Mouse (Mus musculus) myocyte (in vitro differentiated cells): Measurements from ENCODE around the gene Chst15. TPM values are rescaled to one million over a fixed set of nuclear protein-coding genes. Genes with fewer than 3 reads are reported as not detected.

ENCODE experiments used
- H3K27me3 ChIP-seq: one replicate; pipeline ENCODE4 v1.6.1; 2011; ENCODE audit not compliant: control insufficient read depth, insufficient read depth, insufficient read length
- H3K36me3 ChIP-seq: one replicate; pipeline ENCODE4 v1.6.1; 2011; ENCODE audit not compliant: control insufficient read depth, insufficient read depth
- H3K4me2 ChIP-seq: one replicate; pipeline ENCODE4 v1.6.1; 2011; ENCODE audit warnings: low read depth, control low read depth
- H3K4me3 ChIP-seq: one replicate; pipeline ENCODE4 v1.5.1; 2011; ENCODE audit warnings: mild to moderate bottlenecking, control low read depth, moderate library complexity
- H3K79me2 ChIP-seq: one replicate; pipeline ENCODE4 v1.6.1; 2011; ENCODE audit not compliant: control insufficient read depth, insufficient read depth
- H3ac ChIP-seq: one replicate; pipeline ENCODE4 v1.6.1; 2011; ENCODE audit not compliant: control insufficient read depth, insufficient read length
- CEBPB ChIP-seq: IDR thresholded peaks from 2 replicates; pipeline ENCODE4 v1.6.1; 2011; ENCODE audit warnings: mild to moderate bottlenecking, moderate library complexity; ENCODE audit not compliant: poor library complexity, insufficient read depth, severe bottlenecking
- E2F4 ChIP-seq: IDR thresholded peaks from one replicate; pipeline ENCODE4 v1.6.1; 2011; ENCODE audit warnings: mild to moderate bottlenecking, control low read depth, moderate library complexity; ENCODE audit not compliant: insufficient read depth
- MAX ChIP-seq: IDR thresholded peaks from one replicate; pipeline ENCODE4 v1.6.1; 2011; ENCODE audit warnings: low read depth, mild to moderate bottlenecking, control low read depth
- MYOD1 ChIP-seq, 3 experiments: IDR thresholded peaks; one replicate each; pipeline ENCODE4 v1.6.1; 2011; ENCODE audit warnings: control low read depth in 2 of 3, low read depth in 2 of 3, mild to moderate bottlenecking in 2 of 3, moderate library complexity in 1 of 3; ENCODE audit not compliant: insufficient read length in 2 of 3, control insufficient read depth in 1 of 3
- MYOG ChIP-seq, 3 experiments: IDR thresholded peaks; one replicate each; pipeline ENCODE4 v1.6.1; 2011; ENCODE audit warnings: control low read depth in 2 of 3, low read depth in 2 of 3, mild to moderate bottlenecking in 2 of 3; ENCODE audit not compliant: insufficient read length in 2 of 3, control insufficient read depth in 1 of 3, insufficient read depth in 1 of 3
- POLR2A ChIP-seq: IDR thresholded peaks from one replicate; pipeline ENCODE4 v1.6.1; 2011; ENCODE audit warnings: low read depth, mild to moderate bottlenecking, control low read depth, moderate library complexity; ENCODE audit not compliant: insufficient read length
- POLR2AphosphoS2 ChIP-seq: IDR thresholded peaks from one replicate; pipeline ENCODE4 v1.6.1; 2011; ENCODE audit warnings: low read depth, control low read depth; ENCODE audit not compliant: insufficient read length
- REST ChIP-seq: IDR thresholded peaks from one replicate; pipeline ENCODE4 v1.6.1; 2011; ENCODE audit warnings: mild to moderate bottlenecking, control low read depth, moderate library complexity; ENCODE audit not compliant: insufficient read depth, insufficient read length
- SRF ChIP-seq: IDR thresholded peaks from one replicate; pipeline ENCODE4 v1.6.1; 2011; ENCODE audit warnings: low read depth; ENCODE audit not compliant: control insufficient read depth, insufficient read length
- TCF12 ChIP-seq: IDR thresholded peaks from one replicate; pipeline ENCODE4 v1.6.1; 2011; ENCODE audit warnings: mild to moderate bottlenecking, control low read depth; ENCODE audit not compliant: poor library complexity, insufficient read depth, severe bottlenecking
- TCF3 ChIP-seq: IDR thresholded peaks from one replicate; pipeline ENCODE4 v1.6.1; 2011; ENCODE audit warnings: low read depth, control low read depth; ENCODE audit not compliant: insufficient read length
- USF1 ChIP-seq: IDR thresholded peaks from one replicate; pipeline ENCODE4 v1.6.1; 2011; ENCODE audit warnings: low read depth, mild to moderate bottlenecking, control low read depth, moderate library complexity
- polyA plus RNA-seq: library from polyadenylated mRNA; unstranded; fragments of >200 nt; fragmentation: generic; extraction: Trizol; gene quantifications from one replicate; pipeline ENCODE4 v1.2.1, GENCODE M21; 2012; ENCODE audit warnings: missing spikeins

Gene Chst15
- polyA plus RNA-seq, 1 experiment: 13.4 TPM

DNA sequence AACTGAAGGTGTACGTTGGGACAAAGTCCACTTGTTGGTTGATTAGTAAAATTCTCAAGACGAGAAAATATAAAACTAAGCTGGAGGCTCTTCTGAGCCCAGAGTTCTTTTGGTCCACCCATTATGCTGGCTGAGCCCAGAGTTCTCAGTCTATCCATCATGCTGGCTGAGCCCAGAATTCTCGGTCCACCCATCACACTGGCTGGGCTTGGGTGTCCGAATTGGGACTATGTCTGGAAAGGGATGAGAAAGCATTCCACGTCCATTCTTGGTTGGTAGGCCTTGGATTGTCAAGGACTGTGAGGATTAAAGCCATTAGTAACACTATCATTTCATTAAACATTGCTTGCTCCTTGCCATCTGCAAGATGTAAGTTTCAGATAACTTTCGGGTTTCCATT, 38.7 kb upstream of the Chst15 start:
- no peak for TF ChIP-seq TCF12
- no peak for TF ChIP-seq TCF3
- no peak for TF ChIP-seq USF1
- no peak for TF ChIP-seq MYOG (IDR thresholded peaks at IDR 0.05; ENCODE audit: control insufficient read depth in 1 of 3, insufficient read depth in 1 of 3, insufficient read length in 2 of 3, low read depth in 2 of 3)
- TF ChIP-seq CEBPB: no peak
- TF ChIP-seq E2F4: no peak
- TF ChIP-seq REST: no peak
- no peak for TF ChIP-seq POLR2AphosphoS2
- TF ChIP-seq MAX: no peak
- no peak for TF ChIP-seq POLR2A
- TF ChIP-seq SRF: no peak
- TF ChIP-seq MYOD1 (IDR thresholded peaks at IDR 0.05; ENCODE audit: control insufficient read depth in 1 of 3, insufficient read length in 2 of 3, low read depth in 2 of 3): no peak

DNA sequence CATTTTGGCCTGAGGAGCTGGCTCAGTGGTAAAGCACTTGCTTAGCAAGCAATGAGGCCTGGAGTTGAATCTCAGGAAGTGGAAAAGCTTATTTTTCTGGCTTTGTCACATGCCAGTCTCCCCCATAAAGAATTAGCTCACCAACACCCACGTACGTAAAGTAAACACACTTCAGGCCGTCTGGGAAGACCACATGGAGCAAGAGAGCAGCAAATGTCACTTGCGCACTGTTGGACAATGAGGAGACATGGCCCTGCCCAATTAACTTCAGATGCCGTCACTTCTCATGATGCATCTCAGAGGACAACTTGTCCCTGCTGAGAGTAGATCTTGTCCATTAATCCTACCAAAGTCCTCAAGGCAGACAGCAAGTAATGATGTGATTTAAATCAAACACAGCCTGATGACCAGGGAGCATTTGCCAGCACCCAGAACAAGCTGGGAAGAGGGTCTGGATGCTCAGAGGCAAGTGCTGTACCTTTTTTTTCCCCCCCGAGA, 32.1 kb upstream of the Chst15 start:
- no peak overlapping the region for H3K4me3 ChIP-seq
- TF ChIP-seq MAX (no peak), POLR2A (no peak), TCF12 (no peak), MYOG (IDR thresholded peaks at IDR 0.05; ENCODE audit: control insufficient read depth in 1 of 3, insufficient read depth in 1 of 3, insufficient read length in 2 of 3, low read depth in 2 of 3) (no peak), SRF (no peak), TCF3 (no peak), MYOD1 (IDR thresholded peaks at IDR 0.05; ENCODE audit: control insufficient read depth in 1 of 3, insufficient read length in 2 of 3, low read depth in 2 of 3) (no peak), E2F4 (no peak), REST (no peak), USF1 (no peak), POLR2AphosphoS2 (no peak), CEBPB (no peak)
- H3K36me3 ChIP-seq: no peaks in the 10 kb centered on the region

More for the DNA sequence above, 38.7 kb upstream of the Chst15 start:
- Histone ChIP-seq H3K4me2 (peak overlapping the region; percentile 74), H3K27me3 (no peaks in the 10 kb centered on the region), H3K36me3 (no peaks in the 10 kb centered on the region), H3K4me3 (no peak overlapping the region), H3ac (no peak overlapping the region), H3K79me2 (no peaks in the 10 kb centered on the region)

GRCm38 (mm10) chr7:132347273-132348045, 30.4 kb upstream of the Chst15 start:
- no peak overlapping the region for H3K4me2 ChIP-seq
- no peak overlapping the region for H3ac ChIP-seq
- no peaks in the 10 kb centered on the region for H3K27me3 ChIP-seq
- H3K4me3 ChIP-seq: no peak overlapping the region
- H3K36me3 ChIP-seq: no peaks in the 10 kb centered on the region
- no peaks in the 10 kb centered on the region for H3K79me2 ChIP-seq
- TF ChIP-seq TCF3: no peak
- no peak for TF ChIP-seq USF1
- no peak for TF ChIP-seq REST
- TF ChIP-seq POLR2A: no peak
- TF ChIP-seq MAX: no peak
- TF ChIP-seq E2F4: no peak
- no peak for TF ChIP-seq POLR2AphosphoS2
- TF ChIP-seq MYOD1 (IDR thresholded peaks at IDR 0.05; ENCODE audit: control insufficient read depth in 1 of 3, insufficient read length in 2 of 3, low read depth in 2 of 3): no peak
- no peak for TF ChIP-seq CEBPB
- TF ChIP-seq MYOG (IDR thresholded peaks at IDR 0.05; ENCODE audit: control insufficient read depth in 1 of 3, insufficient read depth in 1 of 3, insufficient read length in 2 of 3, low read depth in 2 of 3): no peak
- TF ChIP-seq TCF12: no peak
- no peak for TF ChIP-seq SRF

More for the DNA sequence above, 32.1 kb upstream of the Chst15 start:
- Histone ChIP-seq H3ac (no peak overlapping the region), H3K27me3 (no peaks in the 10 kb centered on the region), H3K79me2 (no peaks in the 10 kb centered on the region), H3K4me2 (no peak overlapping the region)

- H3ac ChIP-seq: no peak overlapping the region
Observed at GRCm38 (mm10) chr7:132345526-132346070, 28.6 kb upstream of the Chst15 start.

GRCm38 (mm10) chr7:132344606-132345005, 27.6 kb upstream of the Chst15 start:
- Histone ChIP-seq H3K4me3 (no peak overlapping the region), H3K36me3 (no peaks in the 10 kb centered on the region), H3K79me2 (no peaks in the 10 kb centered on the region), H3ac (no peak overlapping the region), H3K27me3 (no peaks in the 10 kb centered on the region), H3K4me2 (peak overlapping the region; percentile 12)
- TF ChIP-seq MAX (no peak), TCF3 (no peak), POLR2AphosphoS2 (no peak), USF1 (no peak), TCF12 (no peak), CEBPB (no peak), E2F4 (no peak), MYOD1 (IDR thresholded peaks at IDR 0.05; ENCODE audit: control insufficient read depth in 1 of 3, insufficient read length in 2 of 3, low read depth in 2 of 3) (peak in 1 of 3 experiments; percentile 49)

More at GRCm38 (mm10) chr7:132345526-132346070, 28.6 kb upstream of the Chst15 start:
- no peaks in the 10 kb centered on the region for H3K36me3 ChIP-seq
- TF ChIP-seq USF1: no peak
- no peak for TF ChIP-seq POLR2AphosphoS2
- no peak for TF ChIP-seq TCF12
- no peak overlapping the region for H3K4me2 ChIP-seq
- H3K79me2 ChIP-seq: no peaks in the 10 kb centered on the region
- no peak overlapping the region for H3K4me3 ChIP-seq
- H3K27me3 ChIP-seq: no peaks in the 10 kb centered on the region
